Mouse (Mus musculus) ES-Bruce4 (cell line): ENCODE measurements at regions not wholly inside any gene's neighbourhood (a gene's known extent, or its start where the extent isn't known, plus 50 kb on each side); places are given as distances from the start of the nearest gene placed in this dataset.

Experiments
- H3K27ac ChIP-seq: 2 replicates; pipeline ENCODE4 v1.5.1; 2012; ENCODE audit warnings: low read length, inconsistent platforms; ENCODE audit not compliant: insufficient read depth
- H3K27me3 ChIP-seq: 2 replicates; pipeline ENCODE4 v1.6.1; 2012; ENCODE audit warnings: mild to moderate bottlenecking, low read length, inconsistent platforms; ENCODE audit not compliant: control insufficient read depth, poor library complexity, insufficient read depth, severe bottlenecking
- H3K36me3 ChIP-seq: 2 replicates; pipeline ENCODE4 v1.6.1; 2012; ENCODE audit warnings: inconsistent platforms, mild to moderate bottlenecking, low read length, moderate library complexity; ENCODE audit not compliant: control insufficient read depth, poor library complexity, insufficient read depth, severe bottlenecking
- H3K4me1 ChIP-seq: one replicate; pipeline ENCODE4 v1.8.1; 2011; ENCODE audit warnings: low read length; ENCODE audit not compliant: control insufficient read depth, insufficient read depth
- H3K4me3 ChIP-seq: 2 replicates; pipeline ENCODE4 v1.5.1; 2011; ENCODE audit warnings: low read depth, mild to moderate bottlenecking, low read length
- H3K9ac ChIP-seq: 2 replicates; pipeline ENCODE4 v1.6.1; 2012; ENCODE audit warnings: low read depth, mild to moderate bottlenecking, inconsistent platforms; ENCODE audit not compliant: poor library complexity, severe bottlenecking
- H3K9me3 ChIP-seq: replicated peaks from 2 replicates; pipeline ENCODE4 v1.6.1; 2012; ENCODE audit warnings: mild to moderate bottlenecking, low read length, inconsistent platforms; ENCODE audit not compliant: control insufficient read depth, poor library complexity, insufficient read depth, severe bottlenecking
- CTCF ChIP-seq: IDR thresholded peaks from one replicate; pipeline ENCODE4 v1.8.1; 2011; ENCODE audit warnings: low read depth, low read length
- EP300 ChIP-seq: IDR thresholded peaks from 2 replicates; pipeline ENCODE4 v1.6.1; 2011; ENCODE audit warnings: low read depth, low read length; ENCODE audit not compliant: insufficient read depth
- POLR2A ChIP-seq: IDR thresholded peaks from one replicate; pipeline ENCODE4 v1.8.1; 2011; ENCODE audit warnings: low read length; ENCODE audit not compliant: insufficient read depth

DNA sequence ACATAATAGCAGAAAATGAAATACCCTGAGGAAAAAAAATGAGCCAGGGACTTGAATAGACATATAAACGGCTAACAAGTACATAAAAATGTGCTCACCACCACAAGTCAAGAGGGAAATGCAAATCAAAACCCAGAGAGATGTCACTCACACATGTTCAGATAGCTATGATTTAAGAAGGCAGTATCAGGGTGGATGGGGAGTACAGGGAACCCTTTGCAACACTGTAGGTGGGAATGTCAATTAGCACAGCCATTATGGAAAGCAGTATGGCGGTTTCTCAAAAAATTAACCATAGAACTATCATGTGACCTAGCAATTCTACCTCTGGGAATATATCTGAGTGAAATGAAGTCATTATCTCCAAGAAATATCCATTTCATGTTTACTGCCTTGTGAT is 337.6 kb downstream of the Ttll7 start:
- H3K9ac ChIP-seq, result no peak overlapping the region
- no peak overlapping the region for H3K27ac ChIP-seq
- no peaks in the 10 kb centered on the region for H3K9me3 ChIP-seq

DNA sequence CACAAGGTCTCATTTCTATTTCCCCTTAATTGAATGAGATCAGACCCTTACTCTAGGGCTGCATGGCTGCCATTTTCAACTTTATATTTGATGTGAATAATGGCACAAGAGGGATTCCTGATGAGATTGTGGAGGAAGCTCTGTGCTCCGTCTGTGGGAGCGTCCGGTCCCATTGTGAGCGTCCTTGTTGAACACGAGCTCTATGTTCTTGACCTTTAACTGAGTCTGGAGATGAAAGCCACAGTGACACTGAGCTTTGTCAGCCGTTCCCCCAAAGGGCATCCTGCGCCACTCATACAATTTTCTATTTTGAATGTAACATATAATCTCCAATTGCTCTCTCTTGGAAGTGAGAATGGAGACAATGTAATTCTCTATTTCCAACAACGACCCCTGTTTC is 344.5 kb downstream of the Ttll7 start:
- no peak overlapping the region for H3K9ac ChIP-seq
- no peak overlapping the region for H3K27ac ChIP-seq
- no peaks in the 10 kb centered on the region for H3K4me1 ChIP-seq
- TF ChIP-seq EP300 (no peak), POLR2A (no peak), CTCF (no peak)
- no peaks in the 10 kb centered on the region for H3K9me3 ChIP-seq
- H3K4me3 ChIP-seq, result no peak overlapping the region
- H3K27me3 ChIP-seq, result no peaks in the 10 kb centered on the region
- no peaks in the 10 kb centered on the region for H3K36me3 ChIP-seq

More for the DNA sequence above, 337.6 kb downstream of the Ttll7 start:
- no peaks in the 10 kb centered on the region for H3K4me1 ChIP-seq
- no peaks in the 10 kb centered on the region for H3K27me3 ChIP-seq
- H3K36me3 ChIP-seq, result no peaks in the 10 kb centered on the region
- TF ChIP-seq EP300, result no peak
- TF ChIP-seq CTCF, result no peak
- no peak for TF ChIP-seq POLR2A
- no peak overlapping the region for H3K4me3 ChIP-seq

DNA sequence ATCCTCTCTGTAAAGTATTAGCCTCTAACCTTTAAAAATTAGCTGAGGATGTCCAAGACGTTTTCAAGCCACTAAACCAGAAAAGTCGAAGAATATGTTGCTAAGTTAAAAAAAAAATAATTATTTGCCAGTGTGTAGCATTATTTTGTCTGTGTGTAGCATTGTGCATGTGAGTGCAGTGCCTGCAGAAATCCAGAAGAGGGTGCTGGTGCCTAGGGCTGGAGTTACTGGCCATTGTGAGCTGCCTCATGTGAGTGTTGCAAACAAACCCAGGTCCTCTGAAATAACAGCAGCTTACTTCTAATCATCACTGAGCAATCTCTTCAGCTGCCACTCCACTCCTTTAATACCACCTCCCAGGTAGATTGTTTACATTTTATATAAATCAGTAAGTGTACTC is 345.0 kb downstream of the Ttll7 start:
- Histone ChIP-seq H3K9ac (no peak overlapping the region), H3K36me3 (no peaks in the 10 kb centered on the region), H3K27ac (no peak overlapping the region), H3K27me3 (no peaks in the 10 kb centered on the region), H3K4me3 (no peak overlapping the region), H3K4me1 (no peaks in the 10 kb centered on the region), H3K9me3 (no peaks in the 10 kb centered on the region)
- TF ChIP-seq POLR2A (no peak), CTCF (peak; percentile 80)

DNA sequence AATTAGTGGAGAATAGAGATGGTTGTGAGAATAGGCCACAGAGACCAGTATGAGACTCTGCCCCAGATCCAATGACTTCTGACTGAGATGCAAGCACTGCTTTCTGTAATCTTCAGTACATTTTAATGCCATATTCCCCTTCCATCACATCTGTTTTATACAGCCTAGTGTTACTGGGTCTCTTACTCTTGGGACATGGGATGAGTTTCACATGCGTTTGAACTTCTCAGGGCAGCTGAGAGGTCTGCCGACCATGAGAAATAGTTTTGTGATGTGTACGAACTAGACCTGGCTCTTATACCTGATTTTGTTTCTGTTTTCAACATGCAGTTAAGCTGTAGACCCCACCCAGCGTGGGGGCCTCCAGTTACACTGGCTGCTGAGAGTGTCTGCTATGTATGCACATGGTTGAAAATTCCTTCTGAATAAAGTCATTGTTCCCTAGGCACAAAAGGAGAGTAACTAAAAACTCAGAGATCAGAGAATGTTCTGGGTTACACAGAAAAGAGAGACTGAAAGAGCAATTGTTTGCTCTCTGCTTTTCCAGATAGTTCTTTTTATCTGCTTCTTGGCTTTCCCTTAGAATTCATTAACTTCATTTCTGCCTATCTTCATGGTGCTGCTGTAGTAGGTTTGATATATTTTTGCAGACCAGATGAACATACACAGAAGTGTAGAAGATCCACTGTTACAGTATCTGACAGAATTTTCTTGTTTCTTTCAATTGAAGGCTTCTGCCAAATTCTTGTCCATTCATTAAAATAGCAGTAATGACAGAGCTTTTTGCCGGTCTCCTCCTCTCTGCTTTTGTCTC is 359.2 kb downstream of the Ttll7 start:
- H3K4me1 ChIP-seq, result no peaks in the 10 kb centered on the region
- H3K9me3 ChIP-seq, result no peaks in the 10 kb centered on the region
- H3K9ac ChIP-seq, result no peak overlapping the region
- TF ChIP-seq CTCF, result no peak
- no peak for TF ChIP-seq POLR2A
- no peak for TF ChIP-seq EP300
- no peak overlapping the region for H3K4me3 ChIP-seq
- H3K27ac ChIP-seq, result no peak overlapping the region
- no peaks in the 10 kb centered on the region for H3K27me3 ChIP-seq
- no peaks in the 10 kb centered on the region for H3K36me3 ChIP-seq

DNA sequence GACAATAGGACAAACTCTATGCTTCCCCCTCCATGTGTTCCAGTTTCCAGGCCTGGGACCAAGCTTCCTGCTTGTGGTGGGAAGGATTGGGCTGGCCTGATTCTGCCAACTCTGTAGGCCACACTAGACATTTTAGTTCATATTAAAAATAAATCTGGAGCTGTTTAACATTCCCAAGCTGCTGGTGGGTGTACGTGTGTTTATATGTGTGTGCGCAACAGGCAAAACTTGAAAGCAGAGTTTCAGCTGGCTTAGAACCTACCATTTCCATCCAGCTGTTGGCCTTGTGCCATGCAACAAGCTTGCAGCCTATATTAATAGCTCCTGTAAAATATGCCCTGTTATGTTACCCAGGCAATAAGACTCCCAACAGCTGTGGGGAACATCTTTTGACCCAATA is 376.5 kb downstream of the Ttll7 start:
- Histone ChIP-seq H3K27me3 (no peaks in the 10 kb centered on the region), H3K4me1 (no peaks in the 10 kb centered on the region), H3K27ac (no peak overlapping the region), H3K9ac (no peak overlapping the region), H3K4me3 (no peak overlapping the region), H3K9me3 (no peaks in the 10 kb centered on the region; the same call in 1 of the 2 replicates), H3K36me3 (no peaks in the 10 kb centered on the region)
- TF ChIP-seq EP300 (no peak), POLR2A (no peak), CTCF (no peak)

DNA sequence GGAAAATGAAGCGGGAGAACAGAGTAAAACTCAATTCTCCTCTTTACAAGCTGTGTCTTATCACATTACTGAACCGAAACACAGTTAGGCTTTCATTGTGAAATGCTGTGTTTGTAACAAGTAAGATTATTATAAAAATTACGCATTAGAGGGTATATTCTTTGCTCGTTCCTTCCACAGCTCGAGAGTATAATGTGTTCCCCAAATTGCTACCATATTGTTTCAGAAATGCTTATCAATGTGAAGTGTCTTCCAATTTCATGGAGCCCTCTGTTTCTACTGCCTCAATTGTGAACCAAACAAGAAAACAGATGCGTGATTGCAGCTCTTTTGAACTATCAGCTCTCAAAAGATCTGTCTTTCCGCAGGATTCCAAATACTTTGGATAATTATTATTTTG is 378.4 kb downstream of the Ttll7 start:
- H3K9ac ChIP-seq, result no peak overlapping the region
- no peaks in the 10 kb centered on the region for H3K27me3 ChIP-seq
- no peaks in the 10 kb centered on the region; the same call in 1 of the 2 replicates for H3K9me3 ChIP-seq
- H3K27ac ChIP-seq, result no peak overlapping the region
- no peak overlapping the region for H3K4me3 ChIP-seq
- no peaks in the 10 kb centered on the region for H3K36me3 ChIP-seq
- no peak for TF ChIP-seq POLR2A
- TF ChIP-seq CTCF, result no peak
- TF ChIP-seq EP300, result no peak
- H3K4me1 ChIP-seq, result no peaks in the 10 kb centered on the region
